Mouse (Mus musculus) telencephalon, adult 2 months (tissue): ENCODE measurements around the gene Fam155a.

Experiments
- DNase-seq: peaks from one replicate; pipeline ENCODE4 v3.0.0-alpha.2; 2011; ENCODE audit warnings: low read depth, low spot score

Gene Fam155a

DNA sequence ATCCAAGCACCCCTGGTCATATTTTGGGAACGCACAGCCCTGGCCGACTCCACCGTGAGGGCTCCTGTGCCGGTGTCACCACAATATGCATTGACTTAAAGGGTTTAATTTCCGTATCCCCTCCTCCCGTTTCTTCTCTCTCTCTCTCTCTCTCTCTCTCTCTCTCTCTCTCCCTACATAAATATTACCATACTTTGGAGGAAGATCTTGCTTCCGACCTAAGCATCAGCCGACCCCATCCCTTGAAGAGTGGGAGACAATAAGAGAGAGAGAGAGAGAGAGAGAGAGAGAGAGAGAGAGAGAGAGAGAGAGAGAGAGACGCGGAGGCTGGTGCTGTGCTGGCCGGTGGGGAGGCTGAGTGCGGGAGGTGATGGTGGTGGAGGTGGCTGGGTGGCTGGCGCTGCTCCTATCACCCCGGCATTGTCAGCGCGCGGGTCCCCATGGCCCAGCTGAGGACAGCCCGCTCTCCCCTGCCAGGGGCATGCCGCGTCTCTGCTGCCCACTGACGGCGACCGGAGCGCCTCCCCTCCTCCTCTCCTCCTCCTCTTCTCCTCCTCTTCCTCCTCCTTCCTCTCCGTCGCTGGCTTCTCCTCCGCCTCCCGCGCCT, at the start of gene Fam155a:
Gene Fam155a, minus strand, starts transcription at position 163 of the 607 bp plus-strand sequence.
- DNase-seq: peak; percentile 16

DNA sequence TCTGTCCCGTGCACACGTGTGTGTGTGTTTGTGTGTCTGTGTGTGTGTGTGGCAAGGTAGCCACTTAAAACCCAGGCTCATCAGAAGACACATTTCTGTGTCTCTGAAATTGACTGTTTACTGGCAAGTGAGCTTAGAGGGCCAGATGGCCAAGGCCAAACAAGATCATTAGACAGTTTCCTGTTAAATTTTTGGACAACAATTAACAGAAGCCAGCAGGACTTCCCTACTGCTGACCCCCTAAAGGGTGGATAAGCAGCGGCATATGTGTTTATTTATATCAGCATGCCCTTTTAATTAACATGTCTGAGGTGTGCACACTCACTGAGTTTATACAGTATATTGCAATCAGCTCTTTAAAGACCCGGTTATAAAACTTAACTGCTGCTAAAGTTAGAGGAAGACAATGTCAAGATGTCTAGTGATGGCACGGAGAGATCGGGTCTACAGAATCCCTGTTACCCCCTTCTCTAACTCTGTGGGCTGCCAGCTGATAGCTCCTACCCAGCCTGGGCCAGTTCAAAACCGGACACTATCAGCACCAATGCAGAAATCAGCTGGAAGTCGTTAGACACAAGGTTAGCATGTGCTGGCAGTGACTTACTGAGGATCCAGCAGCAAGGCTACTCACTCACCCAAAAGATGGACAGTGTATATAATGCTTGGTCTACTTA, 42.4 kb upstream of the Fam155a start:
- no peak for DNase-seq

DNA sequence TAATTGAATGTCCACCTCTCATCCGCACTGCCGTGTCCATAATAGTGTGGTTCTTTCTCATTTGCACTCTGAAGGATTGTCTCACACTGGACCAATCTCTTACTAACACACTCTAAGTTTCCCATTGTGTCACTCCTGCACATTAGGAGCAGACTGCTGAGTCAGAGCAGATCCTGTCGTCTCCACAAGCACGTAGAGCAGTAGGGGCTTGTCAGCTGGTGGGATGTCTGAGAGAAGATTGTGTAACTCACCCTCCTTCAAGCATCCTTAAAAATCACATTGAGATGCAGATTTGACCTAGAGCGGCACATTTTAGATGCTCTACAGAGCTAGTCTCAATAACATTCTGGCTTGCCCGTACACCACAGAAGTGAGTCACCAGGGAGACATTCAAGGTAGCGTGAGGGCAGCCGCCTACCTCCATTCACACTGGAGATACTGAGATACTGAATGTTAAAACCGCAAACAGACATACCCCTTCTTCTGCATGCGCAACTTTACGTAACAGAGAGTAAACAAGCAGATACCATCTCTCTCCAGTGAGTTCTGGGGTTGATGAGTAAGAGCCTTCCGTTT, 40.1 kb upstream of the Fam155a start:
- DNase-seq: peak; percentile 31

DNA sequence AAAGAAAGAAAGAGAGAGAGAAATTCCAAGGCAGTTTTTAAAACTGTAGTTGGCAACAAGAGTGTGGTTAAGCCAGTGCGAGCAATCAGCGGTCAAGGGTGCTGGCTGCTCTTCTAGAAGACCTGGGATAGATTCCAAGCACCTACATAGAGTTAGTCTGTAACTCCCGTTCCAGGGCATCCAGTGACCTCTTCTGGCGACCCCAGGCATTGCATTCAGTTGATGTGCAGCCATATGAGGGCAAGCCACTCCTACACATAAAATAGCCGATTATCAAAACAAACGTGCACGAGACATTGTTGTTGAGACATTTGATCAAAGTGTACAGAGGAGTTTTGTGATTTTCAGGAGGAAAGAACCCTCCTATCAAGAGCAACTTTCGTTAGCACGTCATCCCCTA, 37.6 kb upstream of the Fam155a start:
- DNase-seq: no peak

DNA sequence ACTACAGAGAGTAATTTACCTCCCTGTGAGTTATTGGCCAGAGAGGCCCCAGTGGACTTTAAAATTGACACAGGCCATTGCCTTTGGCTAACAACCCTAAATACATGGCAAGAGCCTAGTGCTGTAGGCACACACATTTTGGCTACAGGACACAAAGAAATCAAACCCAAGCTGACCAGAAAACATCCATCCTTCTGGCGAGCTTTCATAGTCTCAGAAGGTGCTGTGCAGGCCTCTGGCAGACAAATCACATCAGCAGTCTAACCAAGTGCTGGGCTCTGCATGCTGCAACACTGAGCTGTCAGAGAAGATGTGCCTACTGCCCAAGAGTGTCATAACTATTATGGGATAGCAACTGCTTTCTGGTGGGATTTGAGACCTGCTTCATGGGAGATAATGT, 34.7 kb upstream of the Fam155a start:
- DNase-seq: no peak

DNA sequence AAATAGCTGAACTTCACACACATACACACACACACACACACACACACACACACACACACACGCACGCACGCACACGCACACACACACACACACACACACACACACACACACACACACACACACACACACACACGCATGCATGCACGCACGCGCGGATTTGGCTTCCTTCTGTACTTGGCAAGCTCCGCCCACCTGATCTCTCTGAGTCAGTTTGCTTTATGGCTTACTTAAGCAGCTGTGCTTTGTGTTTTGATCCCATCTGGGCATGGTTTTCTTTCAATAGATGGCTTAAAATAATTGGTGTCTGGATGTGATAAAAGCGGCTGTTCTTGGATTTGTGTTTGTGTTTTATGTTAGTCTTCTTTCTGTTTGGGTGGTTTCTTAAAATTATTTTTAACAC, 29.4 kb upstream of the Fam155a start:
- DNase-seq: peak; percentile 43

DNA sequence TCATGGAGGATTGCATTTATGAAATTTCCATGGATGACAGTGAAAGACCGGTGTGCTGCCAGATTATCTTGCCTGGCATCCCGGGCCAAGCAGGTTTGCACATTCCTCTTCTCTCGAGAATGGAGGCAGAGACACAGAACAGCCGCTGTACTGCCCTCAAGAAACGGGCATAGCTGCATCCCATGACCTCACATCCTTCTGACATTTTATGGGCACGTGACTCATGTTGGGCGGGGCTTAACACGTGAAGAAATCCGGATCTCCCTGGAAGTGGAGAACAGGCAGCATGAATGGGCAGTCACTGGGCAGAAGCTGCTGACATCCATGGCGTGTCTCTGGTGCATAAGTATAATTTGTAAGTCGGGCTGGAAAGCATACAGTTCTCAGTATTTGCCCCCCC, 29.0 kb upstream of the Fam155a start:
- DNase-seq: no peak

DNA sequence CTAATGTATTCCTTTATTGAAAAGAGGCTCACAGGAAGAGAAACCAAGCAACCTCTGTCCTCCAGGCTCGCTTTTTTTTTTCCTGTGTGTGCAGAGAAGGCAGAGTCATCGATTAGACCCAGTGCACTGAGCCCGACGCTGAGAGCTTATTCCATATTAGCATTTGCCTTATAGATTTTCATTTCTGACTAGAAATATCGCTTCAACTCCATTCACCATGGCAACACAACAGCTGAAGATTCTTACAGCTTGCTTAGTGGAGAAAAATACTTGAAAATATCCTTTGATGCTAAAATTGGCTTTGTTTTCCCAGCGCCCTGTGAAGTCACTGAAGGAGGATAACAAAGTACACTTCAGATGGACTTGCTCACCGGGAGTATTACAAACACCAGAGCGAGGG, 26.6 kb upstream of the Fam155a start:
- DNase-seq: peak; percentile 39

DNA sequence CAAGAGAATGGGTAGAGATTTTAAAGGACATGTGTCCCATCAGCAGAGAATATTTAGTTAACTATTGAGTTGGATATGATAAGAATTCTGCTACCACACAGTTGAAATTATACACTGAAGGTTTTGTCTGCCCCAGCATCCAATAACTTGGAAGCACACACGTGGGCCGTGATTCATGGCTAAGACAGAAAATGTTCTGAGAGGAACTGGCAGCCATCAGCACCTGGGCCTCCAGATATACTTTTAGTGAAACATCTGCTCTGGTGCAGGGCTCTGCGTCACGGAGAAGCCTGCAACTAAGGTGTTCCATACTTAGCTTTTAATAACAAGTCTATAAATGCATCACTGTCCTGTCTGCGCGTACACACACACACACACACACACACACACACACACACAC, 24.8 kb upstream of the Fam155a start:
- DNase-seq: peak; percentile 40

DNA sequence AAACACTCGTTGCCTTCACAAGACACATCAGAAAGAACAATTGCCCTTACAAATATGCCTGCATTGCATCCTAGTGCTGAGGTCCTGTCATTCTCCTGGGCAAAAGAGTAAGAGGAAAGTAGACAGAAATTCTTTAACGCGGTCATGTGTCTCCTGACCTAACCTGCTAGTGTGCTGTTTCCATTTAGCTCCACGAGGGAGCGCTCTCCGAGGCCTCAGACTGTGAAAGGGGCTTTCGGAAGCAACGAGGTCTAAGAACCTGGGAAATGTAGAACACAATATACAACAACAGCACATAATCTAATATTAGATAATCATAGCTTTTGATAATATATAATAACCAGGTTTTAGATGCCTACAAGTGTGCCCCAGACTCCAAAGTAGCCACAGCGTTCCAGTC, 22.4 kb upstream of the Fam155a start:
- no peak for DNase-seq

DNA sequence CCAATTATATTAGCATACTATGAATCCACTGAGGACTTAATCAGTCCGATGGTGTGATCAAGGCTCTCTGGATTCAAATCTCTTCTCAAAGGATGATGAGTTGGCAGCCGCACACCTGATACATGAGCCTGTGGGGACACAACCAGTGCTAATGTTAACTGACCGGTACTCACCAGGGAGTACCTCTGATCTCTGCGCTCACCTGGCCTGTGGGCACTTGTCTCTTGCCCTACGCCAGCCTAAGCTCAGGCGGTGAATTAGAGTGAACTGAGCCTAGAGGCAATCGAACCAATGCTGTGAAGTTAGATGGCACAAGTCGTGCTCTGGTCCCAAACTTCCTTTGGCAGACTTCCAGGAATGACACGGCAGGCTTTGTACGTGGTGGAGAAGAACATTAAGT, 9.4 kb upstream of the Fam155a start:
- no peak for DNase-seq

DNA sequence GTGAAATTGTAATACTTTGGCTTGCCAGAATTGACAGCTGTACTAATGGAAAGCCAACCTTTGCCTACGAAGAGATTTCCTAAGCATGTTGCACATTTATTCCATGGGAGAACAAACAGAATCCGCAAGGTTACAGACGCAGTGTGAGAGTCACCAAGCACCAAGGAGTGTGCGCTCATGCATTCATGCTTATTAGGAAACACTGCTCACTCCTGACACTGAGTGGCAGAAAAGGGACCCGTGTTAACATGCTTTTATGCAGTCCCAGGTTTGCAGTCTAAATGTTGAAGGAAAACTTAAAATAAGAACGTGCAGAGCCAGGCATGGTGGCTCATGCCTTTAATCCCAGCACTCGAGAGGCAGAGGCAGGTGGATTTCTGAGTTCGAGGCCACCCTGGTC, 7.2 kb upstream of the Fam155a start:
- no peak for DNase-seq

DNA sequence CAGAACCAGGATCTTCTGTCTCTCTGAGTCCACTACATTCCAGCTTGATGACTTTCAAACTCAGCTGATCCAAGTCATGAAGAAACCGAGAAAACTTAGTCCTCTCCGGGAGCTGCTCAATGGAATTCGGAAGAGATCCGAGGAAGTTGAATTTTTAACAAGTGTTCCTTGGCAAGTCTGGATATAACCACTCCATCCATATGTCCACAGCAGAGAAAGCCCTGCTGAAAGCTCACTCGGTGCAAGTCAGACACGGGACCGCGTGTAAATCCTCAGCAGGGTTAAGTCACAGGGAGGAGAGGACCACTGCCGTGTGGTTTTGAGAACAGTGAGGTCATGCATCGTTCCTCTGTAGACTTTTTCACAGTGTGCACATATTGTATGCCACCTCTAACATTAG, 5.9 kb upstream of the Fam155a start:
- no peak for DNase-seq

DNA sequence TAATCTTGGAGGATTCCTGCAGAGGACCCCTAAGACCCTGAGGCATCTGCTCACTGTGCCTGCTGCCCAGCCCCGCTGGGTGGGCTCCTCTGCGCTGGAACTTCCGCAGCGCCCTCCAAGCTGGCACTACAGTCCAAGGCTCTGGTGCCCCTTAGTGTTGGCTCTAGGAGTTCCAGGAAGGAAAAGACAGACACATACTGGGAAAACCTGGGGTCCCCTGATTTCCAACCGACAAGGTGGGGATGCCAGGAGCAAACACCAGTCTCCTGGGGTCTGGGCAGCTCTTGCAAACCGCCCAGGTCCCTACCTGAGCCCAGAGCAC, 1.5 kb upstream of the Fam155a start:
- peak; percentile 19 for DNase-seq

DNA sequence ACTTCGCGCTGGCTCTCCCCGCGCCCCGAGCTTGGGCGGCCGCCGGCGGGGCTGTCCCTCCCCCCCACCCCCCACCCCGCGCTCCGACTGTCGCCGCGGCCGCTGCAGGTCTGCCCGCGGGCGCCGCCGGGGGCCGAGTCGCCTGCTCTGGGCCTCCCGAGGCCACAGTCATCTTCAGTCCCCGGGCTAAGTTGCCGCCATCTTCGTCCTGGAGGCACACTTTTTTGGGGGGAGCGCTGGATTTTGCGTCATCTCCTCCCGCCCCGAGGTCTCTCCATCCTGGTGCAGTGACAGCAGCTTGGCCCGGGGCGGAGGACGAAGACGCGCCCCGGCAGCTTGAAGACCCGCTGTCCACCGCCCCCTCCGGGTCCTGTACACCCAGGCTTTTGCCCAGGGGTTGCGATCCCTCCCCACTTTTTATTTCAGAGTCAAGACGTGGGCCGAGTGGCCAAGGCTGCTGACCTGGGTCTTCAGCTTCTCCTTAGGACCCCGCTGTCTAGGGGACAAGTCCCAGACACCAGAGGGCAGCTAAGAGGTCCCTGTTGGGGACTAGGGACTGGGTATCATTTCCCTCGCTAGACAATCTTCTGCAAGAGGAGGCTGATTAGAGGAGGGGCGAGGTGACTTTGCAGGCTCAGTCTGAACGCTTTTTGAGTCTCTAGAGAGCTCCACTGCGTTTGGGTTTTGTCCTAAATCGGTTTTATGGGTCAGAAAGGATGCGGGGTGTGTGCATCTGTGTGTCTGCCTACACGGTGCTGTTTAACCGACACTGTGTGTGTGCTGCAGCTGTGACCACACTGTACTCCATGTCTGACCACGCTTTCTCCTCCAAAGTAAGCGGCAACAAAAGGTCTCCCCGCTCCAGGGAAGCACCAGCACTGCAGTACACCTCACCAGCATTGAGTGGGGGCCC, 901 bp upstream of the Fam155a start:
- DNase-seq: peak; percentile 33

DNA sequence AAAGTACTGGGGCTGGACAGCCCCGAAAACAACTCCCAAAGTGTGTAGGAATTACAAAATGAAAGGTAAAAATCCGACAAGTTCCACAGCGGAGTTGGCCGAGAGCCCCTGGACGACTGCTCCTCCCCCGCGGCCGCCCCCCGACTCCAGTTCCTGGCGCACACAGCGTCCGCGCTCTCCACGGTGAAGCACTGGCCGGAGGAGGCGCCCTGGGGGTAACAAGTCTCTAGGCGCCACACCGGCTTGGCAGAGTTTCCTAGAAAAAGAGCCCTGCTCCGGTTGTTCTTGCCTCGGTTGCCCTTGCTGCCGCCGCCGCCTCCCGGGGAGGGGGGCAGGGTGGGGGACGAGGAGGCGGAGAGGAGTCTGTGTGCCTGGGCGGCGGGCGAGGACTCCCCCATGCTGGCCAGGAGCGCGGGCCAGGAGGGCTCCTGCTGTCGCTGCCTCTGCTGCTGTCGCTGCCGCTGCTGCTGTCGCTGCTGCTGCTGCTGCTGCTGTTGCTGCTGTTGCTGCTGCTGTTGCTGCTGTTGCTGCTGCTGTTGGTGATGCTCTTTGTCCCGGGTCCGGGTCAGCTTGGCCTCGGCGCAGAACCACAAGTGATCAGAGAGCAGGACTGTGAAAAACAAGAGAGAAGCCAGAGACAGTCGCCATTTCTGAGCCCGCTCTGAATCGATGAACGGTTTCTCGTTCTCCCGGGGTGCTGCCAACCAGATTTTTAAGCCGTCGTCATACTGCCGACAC, 531 bp downstream of the Fam155a start:
- DNase-seq: peak; percentile 18

DNA sequence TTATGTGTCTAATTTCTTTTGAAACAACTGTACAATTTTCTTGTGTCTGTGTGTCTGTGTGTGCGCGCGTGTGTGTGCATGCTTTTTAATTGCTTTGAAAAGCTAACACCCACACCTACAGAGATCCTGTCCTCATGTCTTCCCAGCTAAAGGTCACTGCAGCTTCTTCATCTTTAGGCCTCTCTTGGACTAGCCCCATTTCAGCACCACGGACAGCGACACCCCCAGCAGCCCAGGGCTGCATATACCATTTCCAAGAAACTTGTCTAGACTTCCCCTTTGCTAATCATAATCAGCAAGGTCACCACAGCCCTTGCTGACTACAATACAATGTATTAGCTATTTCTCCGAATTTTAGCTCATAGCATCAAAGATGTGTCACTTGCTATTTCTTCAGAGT, 1.9 kb downstream of the Fam155a start:
- DNase-seq: no peak

DNA sequence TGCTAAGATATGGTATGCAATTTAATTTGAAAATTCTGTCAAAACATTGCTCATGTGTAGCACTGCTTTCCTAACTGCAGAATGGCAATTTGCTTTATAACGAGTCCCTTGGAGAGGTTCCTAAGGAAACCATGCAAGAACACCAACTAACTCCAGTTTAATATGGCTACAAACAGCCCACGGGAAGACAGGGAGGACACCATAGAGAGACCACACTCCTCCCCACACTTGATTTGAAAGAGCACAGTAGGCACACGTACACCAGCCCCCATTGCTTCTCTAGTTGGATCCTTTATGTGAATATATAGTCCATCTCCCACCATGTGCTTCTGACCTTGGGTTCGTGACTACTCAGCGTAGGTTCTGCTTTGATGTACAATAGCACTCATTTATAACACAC, 35.8 kb downstream of the Fam155a start:
- peak; percentile 23 for DNase-seq

DNA sequence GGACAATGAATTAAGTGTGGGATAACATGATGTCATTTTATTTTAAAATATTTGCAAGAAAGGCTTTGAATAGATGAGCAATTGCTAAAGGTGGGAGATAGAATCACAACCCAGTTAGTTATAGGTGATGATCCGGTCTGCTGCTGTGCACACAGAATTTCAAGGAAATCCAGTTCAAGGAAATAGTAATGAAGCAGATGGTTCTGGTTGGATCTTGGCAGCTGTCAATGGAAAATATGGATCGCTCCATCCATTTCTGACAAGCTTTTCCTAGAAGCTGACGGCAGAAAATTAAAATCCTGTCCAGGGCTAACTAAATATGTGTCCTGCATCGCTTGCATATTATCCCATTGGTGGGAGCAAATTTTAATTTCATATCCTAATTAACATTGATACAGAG, 61.2 kb downstream of the Fam155a start:
- DNase-seq: no peak

DNA sequence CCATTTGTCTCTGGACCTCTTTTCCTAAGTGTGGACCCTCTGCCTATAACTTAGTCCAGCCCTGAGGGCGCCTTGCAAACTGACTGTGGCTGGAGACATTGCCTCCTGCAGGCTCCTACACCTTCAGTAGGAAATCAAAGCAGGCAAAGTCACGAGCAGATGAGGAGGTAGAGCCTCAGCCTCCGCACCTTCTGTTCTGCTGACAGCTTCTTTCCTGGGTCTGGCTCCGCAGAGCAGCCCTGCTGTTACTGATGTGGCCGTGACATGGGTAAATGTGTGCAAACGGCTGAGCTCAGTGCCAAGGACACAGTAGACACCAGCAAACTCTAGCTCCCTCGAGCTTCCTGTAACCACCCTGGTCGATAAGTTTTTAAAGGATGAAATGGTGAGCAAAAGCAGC, 63.5 kb downstream of the Fam155a start:
- DNase-seq: peak; percentile 90

DNA sequence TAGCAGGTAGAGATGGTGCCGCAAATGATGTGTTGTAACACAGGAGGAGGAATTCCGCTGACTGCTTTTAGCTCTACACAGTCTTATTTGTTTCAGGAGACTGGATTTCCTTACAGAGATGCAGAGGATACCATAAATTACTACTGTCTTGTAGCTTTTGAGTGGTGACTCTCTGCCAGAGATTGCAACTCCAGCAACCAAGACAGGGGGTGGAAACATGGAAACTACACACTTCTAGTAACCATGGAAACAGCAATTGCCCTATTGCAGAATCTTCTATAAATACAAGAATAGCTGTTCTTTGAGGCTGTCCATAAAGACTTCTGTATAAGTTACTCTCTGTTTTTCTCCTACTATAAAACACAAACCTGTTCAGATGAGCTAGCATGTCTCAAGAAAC, 76.2 kb downstream of the Fam155a start:
- peak; percentile 77 for DNase-seq

DNA sequence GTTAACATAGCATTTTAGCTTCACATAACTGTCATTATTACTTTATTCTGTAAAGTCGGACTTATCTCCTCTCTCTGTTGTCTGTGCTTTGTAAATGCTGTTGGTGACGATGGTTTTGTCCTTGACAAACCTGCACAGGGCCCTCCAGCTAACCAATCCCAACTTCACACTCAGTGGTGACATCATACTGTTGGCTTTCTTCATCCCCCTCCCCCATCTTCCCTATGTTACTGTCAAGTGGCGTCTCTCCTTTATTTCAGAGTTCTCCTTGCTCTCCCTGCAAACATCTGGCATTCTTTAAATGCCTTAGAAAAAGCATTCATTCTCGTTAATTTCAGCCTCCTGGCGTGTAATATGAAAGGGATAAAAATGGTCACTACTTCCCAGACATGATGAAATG, 78.6 kb downstream of the Fam155a start:
- DNase-seq: no peak
